Mouse (Mus musculus) T-helper 17 cell (primary cell): ENCODE results near the gene Nhlrc4.

Experiments used
- in situ Hi-C, 2 experiments: fragments of 300-600 bp; cut with MboI, MseI; formaldehyde crosslinking; loops; 1 replicate in 1 of 2; 2 replicates in 1 of 2; pipeline ENCODE4 v1.15.1; 2025; ENCODE audit warnings: high pct_unique_total_duplicates in 2 of 2

Gene Nhlrc4

GRCm38 (mm10) chr17:25944366-25945163, at the start of gene Nhlrc4, which contains the start of gene Pigq:
TSS of gene Nhlrc4 (minus strand) at chr17:25944961.
TSS of gene Pigq (minus strand) at chr17:25944936.
- in situ Hi-C loops = no loop called here

- in situ Hi-C loops = loop anchor here in 1 of 2 experiments (10.0 kb wide), 1 partner anchor 489 kb away; no protein-coding TSS in a partner anchor
Measured at GRCm38 (mm10) chr17:25993489-25993888, 48.7 kb upstream of the Nhlrc4 start.

- in situ Hi-C loops = loop anchor here in 1 of 2 experiments (10.0 kb wide), 1 partner anchor 487 kb away; no protein-coding TSS in a partner anchor
Measured at GRCm38 (mm10) chr17:25992274-25992673, 47.5 kb upstream of the Nhlrc4 start.

- in situ Hi-C loops = loop anchor here in 1 of 2 experiments (10.0 kb wide), 1 partner anchor 486 kb away; no protein-coding TSS in a partner anchor
Measured at GRCm38 (mm10) chr17:25990331-25990730, 45.6 kb upstream of the Nhlrc4 start.

GRCm38 (mm10) chr17:25985306-25986294, 40.8 kb upstream of the Nhlrc4 start, which contains the start of gene Capn15:
TSS of gene Capn15 (minus strand) at chr17:25985796.
- in situ Hi-C loops = no loop called here

- in situ Hi-C loops = no loop called here
Measured at GRCm38 (mm10) chr17:25984556-25985305, 40.0 kb upstream of the Nhlrc4 start.

- in situ Hi-C loops = no loop called here
Measured at GRCm38 (mm10) chr17:25984066-25984465, 39.3 kb upstream of the Nhlrc4 start.

GRCm38 (mm10) chr17:25982913-25983312, 38.2 kb upstream of the Nhlrc4 start:
- in situ Hi-C loops = no loop called here

GRCm38 (mm10) chr17:25980854-25981253, 36.1 kb upstream of the Nhlrc4 start:
- in situ Hi-C loops = no loop called here

GRCm38 (mm10) chr17:25979829-25980738, 35.3 kb upstream of the Nhlrc4 start:
- in situ Hi-C loops = loop anchor here in 1 of 2 experiments (5.0 kb wide), 1 partner anchor 78 kb away; no protein-coding TSS in a partner anchor

- in situ Hi-C loops = no loop called here
Measured at GRCm38 (mm10) chr17:25970954-25971707, 26.4 kb upstream of the Nhlrc4 start.

- in situ Hi-C loops = no loop called here
Measured at GRCm38 (mm10) chr17:25970448-25970847, 25.7 kb upstream of the Nhlrc4 start.

GRCm38 (mm10) chr17:25968176-25968575, 23.4 kb upstream of the Nhlrc4 start:
- in situ Hi-C loops = no loop called here

- in situ Hi-C loops = no loop called here
Measured at GRCm38 (mm10) chr17:25967652-25968051, 22.9 kb upstream of the Nhlrc4 start.

GRCm38 (mm10) chr17:25964271-25964670, 19.5 kb upstream of the Nhlrc4 start:
- in situ Hi-C loops = no loop called here

GRCm38 (mm10) chr17:25962413-25962905, 17.7 kb upstream of the Nhlrc4 start:
- in situ Hi-C loops = no loop called here

- in situ Hi-C loops = no loop called here
Measured at GRCm38 (mm10) chr17:25961566-25961965, 16.8 kb upstream of the Nhlrc4 start.

- in situ Hi-C loops = no loop called here
Measured at GRCm38 (mm10) chr17:25959630-25960467, 15.1 kb upstream of the Nhlrc4 start.
